Mouse (Mus musculus) heart, adult 2 months (tissue): ENCODE data around the gene Lrrc26.

Experiments used
- CTCF ChIP-seq: fragments of 200-600 bp; IDR thresholded peaks from 2 replicates; pipeline ENCODE4 v1.8.1; 2022; ENCODE audit warnings: antibody characterized with exemption, mild to moderate bottlenecking, moderate library complexity
- EP300 ChIP-seq: fragments of 200-500 bp; IDR thresholded peaks from 2 replicates; pipeline ENCODE4 v1.6.1; 2011; ENCODE audit warnings: low read depth, low read length, control low read depth; ENCODE audit not compliant: insufficient read depth

DNA sequence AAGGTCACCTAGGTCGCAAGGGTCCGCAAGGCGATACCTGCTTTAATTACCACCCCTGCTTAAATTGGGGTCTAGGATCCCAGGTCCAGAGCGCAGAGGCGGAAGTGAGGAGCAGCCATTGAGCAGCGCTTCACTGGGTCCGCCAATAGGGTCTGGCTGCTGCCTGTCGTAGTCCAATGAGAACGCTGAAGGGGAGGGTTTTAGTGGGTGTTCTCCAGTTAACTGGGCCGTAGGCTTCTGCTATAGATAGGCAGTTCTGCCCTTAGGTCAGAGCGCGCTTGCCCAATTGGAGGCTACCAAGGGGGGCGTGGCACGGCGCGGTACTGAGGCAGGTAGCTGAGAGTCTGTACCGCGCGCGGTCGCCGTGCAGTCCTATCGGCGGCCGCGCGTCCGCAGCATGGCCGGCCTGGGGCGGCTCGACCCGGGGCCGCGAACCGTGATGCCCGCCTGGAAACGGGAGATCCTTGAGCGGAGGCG, 27.4 kb upstream of the Lrrc26 start, which contains the start of gene Tprn:
- TF ChIP-seq EP300: no peak
- TF ChIP-seq CTCF: peak; percentile 19
